Mouse (Mus musculus) bone marrow macrophage, adult 2 months (primary cell): ENCODE results near the gene Icam4. TPM values are rescaled to one million over a fixed set of nuclear protein-coding genes. Genes with fewer than 3 reads are reported as not detected.

Experiments used
- H3K27ac ChIP-seq: 2 replicates; pipeline ENCODE4 v1.5.1; 2012; ENCODE audit warnings: low read depth, low read length; ENCODE audit not compliant: insufficient read depth
- H3K4me1 ChIP-seq: 2 replicates; pipeline ENCODE4 v1.6.1; 2012; ENCODE audit warnings: low read length; ENCODE audit not compliant: control insufficient read depth, insufficient read depth
- H3K4me3 ChIP-seq: 2 replicates; pipeline ENCODE4 v1.5.1; 2012; ENCODE audit warnings: mild to moderate bottlenecking, low read length, moderate library complexity; ENCODE audit not compliant: insufficient read depth
- CTCF ChIP-seq: IDR thresholded peaks from 2 replicates; pipeline ENCODE4 v1.5.1; 2012; ENCODE audit warnings: low read depth, mild to moderate bottlenecking, low read length, moderate library complexity
- POLR2A ChIP-seq: IDR thresholded peaks from 2 replicates; pipeline ENCODE4 v1.6.1; 2012; ENCODE audit warnings: mild to moderate bottlenecking, low read depth, low read length, borderline replicate concordance
- polyA plus RNA-seq: library from polyadenylated mRNA; stranded (reverse); fragments of >200 nt; gene quantifications from 2 replicates; pipeline ENCODE4 v1.2.4, GENCODE M21; 2012; ENCODE audit not compliant: missing spikeins, insufficient read depth, insufficient read length

The Icam4 gene
- polyA plus RNA-seq, 1 experiment: not detected

DNA sequence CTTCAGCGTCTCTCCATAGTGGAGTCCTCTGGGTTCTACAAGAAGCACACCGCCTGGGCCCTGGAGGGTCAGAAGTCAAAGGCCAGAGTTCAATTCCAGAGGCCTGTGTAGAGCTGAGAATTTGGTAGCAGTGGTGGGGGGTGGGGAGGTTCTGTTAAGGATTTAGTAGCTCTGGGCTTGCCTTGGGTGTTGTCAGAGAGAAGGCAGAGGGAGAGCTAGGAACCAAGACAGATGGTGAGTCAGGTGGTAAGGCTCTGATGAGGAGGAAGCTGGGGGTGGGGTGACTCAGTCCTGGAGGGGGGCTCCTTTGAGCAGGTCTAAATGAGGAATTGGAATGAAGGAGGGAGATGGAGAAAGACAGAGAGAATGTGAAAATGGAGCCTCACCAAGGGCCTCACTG is 33.8 kb downstream of the Icam4 start:
- Histone ChIP-seq H3K4me1 (peaks cover 7% of the 10 kb centered on the region), H3K4me3 (no peak overlapping the region), H3K27ac (no peak overlapping the region)
- no peak for TF ChIP-seq POLR2A
- no peak for TF ChIP-seq CTCF

DNA sequence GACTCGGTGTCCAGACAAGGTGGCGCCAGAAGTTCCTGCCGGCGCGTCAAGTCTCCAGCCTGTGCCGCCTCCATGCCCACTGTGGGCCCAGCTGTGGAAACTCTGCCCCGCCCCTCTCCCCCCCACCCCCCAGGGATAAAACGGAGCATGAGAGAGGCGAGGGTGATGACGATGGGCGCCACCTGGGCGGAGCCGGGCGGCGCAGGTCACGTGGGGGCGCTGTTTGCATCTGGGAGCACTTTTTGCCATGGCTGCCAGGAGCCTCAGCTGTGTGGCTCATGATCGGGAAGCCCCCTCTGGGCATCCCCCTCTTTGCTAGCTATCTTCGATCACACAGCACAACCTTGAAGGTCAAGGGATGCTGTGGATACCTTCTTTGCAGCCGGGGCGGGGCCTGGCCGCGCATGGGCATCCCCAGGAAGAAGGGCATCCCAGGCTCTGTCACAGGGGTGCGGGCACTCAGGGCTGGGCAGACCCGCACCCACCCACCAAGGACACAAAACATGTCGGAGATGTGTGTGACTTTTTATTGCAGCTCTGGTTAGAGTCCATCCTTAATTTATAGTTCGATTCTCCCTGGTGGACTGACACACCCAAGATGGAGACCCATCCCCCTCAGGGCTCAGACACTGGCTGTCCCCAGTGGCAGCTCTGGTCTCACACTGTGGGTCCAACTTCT is 38.0 kb downstream of the Icam4 start, which contains the start of gene Zglp1:
Gene Zglp1, minus strand, starts transcription at position 88 of the 679 bp plus-strand sequence.
- no peak for TF ChIP-seq CTCF

DNA sequence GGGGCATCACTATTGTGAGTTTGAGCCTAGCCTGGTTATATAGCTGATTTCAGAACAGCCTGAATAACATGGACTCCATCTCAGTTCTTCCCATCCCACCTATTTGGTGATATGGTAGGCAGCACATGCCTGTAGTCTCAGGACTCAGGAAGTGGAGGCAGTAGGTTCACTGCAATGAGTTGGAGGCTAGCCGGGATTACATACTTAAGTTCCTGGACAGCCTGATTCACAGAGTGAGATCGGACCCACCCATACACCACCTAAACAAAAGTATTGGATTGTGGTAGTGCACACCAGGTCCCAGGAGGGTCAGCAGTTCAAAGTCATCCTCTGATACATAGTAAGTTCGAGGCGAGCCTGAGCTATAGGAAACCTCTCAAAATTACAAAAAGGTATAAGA is 43.5 kb downstream of the Icam4 start:
- no peak for TF ChIP-seq CTCF
- no peak for TF ChIP-seq POLR2A
- Histone ChIP-seq H3K4me3 (peak overlapping the region; percentile 95), H3K27ac (peak overlapping the region; percentile 48; the same call in 1 of the 2 replicates), H3K4me1 (peaks cover 9% of the 10 kb centered on the region)

More for the DNA sequence above, 38.0 kb downstream of the Icam4 start, which contains the start of gene Zglp1:
- no peak within 1 kb of the TSS for H3K4me3 ChIP-seq
- peaks cover 13% of the 10 kb centered on the region for H3K4me1 ChIP-seq
- H3K27ac ChIP-seq: no peak within 1 kb of the TSS

DNA sequence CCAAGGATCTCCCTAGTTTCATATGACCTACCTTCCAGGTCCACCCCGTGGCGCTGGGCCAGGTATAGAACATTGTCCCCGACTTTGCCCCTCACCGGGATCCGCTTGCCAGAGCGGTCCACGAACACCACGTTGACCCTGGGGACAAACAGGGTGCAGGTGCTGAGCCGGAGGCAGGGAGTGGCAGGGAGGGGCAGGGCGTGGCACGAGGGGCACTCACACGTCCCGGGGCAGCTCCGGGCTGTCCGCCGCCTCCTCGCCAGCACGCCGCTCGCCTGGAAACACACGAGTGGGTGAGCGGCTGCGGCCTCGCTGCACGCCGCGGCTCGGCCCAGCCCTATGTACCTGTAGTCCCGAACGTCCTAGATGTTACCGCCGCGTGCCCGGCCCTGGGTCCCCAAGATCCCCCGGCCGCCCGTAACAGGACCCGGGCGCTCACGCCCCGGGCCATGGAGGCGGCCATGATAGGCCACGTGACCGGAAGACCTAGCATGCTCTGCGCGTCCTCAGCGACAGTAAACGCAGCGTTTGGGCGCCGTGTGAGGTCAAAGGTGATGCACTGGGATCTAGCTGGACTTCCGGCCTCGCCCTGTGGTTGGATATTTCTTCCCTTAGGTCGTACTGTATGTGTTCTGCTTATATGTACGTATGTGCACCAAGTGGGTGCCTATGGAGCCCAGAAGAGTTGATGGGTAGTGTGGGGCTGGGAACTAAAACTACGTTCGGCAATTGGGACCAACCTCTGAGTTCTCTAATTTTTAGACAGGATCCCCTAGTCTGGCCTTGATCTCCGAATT is 44.1 kb downstream of the Icam4 start, which contains the start of the genes Gm49373 and Fdx1l:
Gene Gm49373, minus strand, starts transcription at position 53 of the 797 bp plus-strand sequence.
Gene Fdx1l, minus strand, starts transcription at position 571 of the 797 bp plus-strand sequence.
- H3K4me1 ChIP-seq: peaks cover 9% of the 10 kb centered on the region
- H3K27ac ChIP-seq: peak within 1 kb of the TSS; percentile 48
- H3K4me3 ChIP-seq: peak within 1 kb of the TSS; percentile 95
- no peak; the same call in 1 of the 2 replicates for TF ChIP-seq POLR2A
- TF ChIP-seq CTCF: no peak

DNA sequence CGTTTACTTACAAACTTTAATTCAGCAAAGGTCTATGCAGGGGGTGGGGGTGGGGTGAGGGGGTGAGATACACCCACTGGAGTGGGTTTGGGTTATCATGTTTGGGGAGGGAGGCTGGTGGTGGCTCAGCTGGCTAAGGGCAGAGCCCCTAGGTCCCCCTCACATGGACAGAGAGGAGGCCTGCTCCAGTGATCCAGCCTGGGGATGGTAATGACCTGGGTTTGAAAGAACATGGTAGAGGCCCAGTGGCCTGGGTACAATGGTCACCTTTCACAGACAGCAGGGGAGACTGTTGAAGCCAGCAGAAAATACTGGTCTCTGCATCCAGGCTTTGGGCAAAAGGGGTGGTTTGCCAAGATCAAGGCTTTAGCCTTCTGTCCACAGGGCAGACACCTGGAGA is 45.0 kb downstream of the Icam4 start:
- TF ChIP-seq POLR2A (no peak), CTCF (no peak)
- H3K4me3 ChIP-seq: no peak overlapping the region

DNA sequence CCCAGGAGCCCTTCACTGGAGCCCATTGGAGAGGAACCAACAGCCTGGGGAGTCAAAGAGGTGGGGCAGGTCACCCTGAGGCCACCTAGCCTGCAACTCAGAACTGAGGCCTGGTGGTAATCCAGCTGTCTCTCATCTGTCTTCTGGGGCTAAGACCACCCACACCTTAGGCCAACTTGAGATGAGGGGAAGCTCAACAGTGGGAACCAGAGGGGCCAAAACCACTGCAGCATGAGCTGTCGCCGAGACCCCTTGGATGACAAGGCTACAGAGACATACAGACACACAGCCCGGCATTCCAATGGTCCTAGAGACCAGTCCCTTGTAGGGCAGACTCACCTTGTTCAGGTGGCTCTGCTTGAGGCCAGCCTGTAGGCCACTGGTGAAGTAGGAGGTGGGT is 46.5 kb downstream of the Icam4 start:
- TF ChIP-seq POLR2A (no peak), CTCF (no peak)
- no peak overlapping the region for H3K27ac ChIP-seq
- no peak overlapping the region for H3K4me3 ChIP-seq
- H3K4me1 ChIP-seq: peaks cover 9% of the 10 kb centered on the region

More for the DNA sequence above, 45.0 kb downstream of the Icam4 start:
- Histone ChIP-seq H3K4me1 (peaks cover 9% of the 10 kb centered on the region), H3K27ac (no peak overlapping the region)

Other genes with a start within 250 kb of the Icam4 start
- 0.15 and 0.31 TPM in 2 replicates for gene Col5a3, start 214.3 kb upstream of the Icam4 start, polyA plus RNA-seq
- not detected in 2 replicates for gene Rdh8, start 210.9 kb upstream of the Icam4 start, polyA plus RNA-seq
- 19.9 and 23.5 TPM in 2 replicates for gene A230050P20Rik, start 160.7 kb upstream of the Icam4 start, polyA plus RNA-seq
- gene Angptl6, start 149.6 kb upstream of the Icam4 start, polyA plus RNA-seq: 1.4 and 1.7 TPM in 2 replicates
- 9.2 and 11.9 TPM in 2 replicates for gene Ppan, start 141.2 kb upstream of the Icam4 start, polyA plus RNA-seq
- 65.4 and 71.5 TPM in 2 replicates for gene Eif3g, start 130.8 kb upstream of the Icam4 start, polyA plus RNA-seq
- gene Dnmt1, start 69.5 kb upstream of the Icam4 start, polyA plus RNA-seq: 53.0 and 54.5 TPM in 2 replicates
- 46.5 and 48.2 TPM in 2 replicates for gene S1pr2, start 52.6 kb upstream of the Icam4 start, polyA plus RNA-seq
- 52.7 and 61.3 TPM in 2 replicates for gene Mrpl4, start 26.6 kb upstream of the Icam4 start, polyA plus RNA-seq
- gene Icam1, start 13.4 kb upstream of the Icam4 start, polyA plus RNA-seq: 67.4 and 79.0 TPM in 2 replicates
- 0.31 TPM in 1 of 2 replicates, not detected in the other for gene Icam5, start 2.7 kb downstream of the Icam4 start, polyA plus RNA-seq
- gene Zglp1, start 37.7 kb downstream of the Icam4 start, polyA plus RNA-seq: not detected in 2 replicates
- not detected in 2 replicates for gene Gm49373, start 43.7 kb downstream of the Icam4 start, polyA plus RNA-seq
- 24.8 and 32.1 TPM in 2 replicates for gene Fdx1l, start 44.2 kb downstream of the Icam4 start, polyA plus RNA-seq
- 0.56 and 1.3 TPM in 2 replicates for gene Gm38431, start 62.6 kb downstream of the Icam4 start, polyA plus RNA-seq
- gene Raver1, start 62.6 kb downstream of the Icam4 start, polyA plus RNA-seq: 31.2 and 35.4 TPM in 2 replicates
- 46.3 and 47.1 TPM in 2 replicates for gene Tyk2, start 101.9 kb downstream of the Icam4 start, polyA plus RNA-seq
- gene Cdc37, start 120.6 kb downstream of the Icam4 start, polyA plus RNA-seq: 104 and 110 TPM in 2 replicates
- 13.2 and 14.2 TPM in 2 replicates for gene Pde4a, start 136.3 kb downstream of the Icam4 start, polyA plus RNA-seq
- gene Keap1, start 210.0 kb downstream of the Icam4 start, polyA plus RNA-seq: 34.9 and 36.4 TPM in 2 replicates
- gene S1pr5, start 219.1 kb downstream of the Icam4 start, polyA plus RNA-seq: not detected in 2 replicates
- 10.8 and 11.8 TPM in 2 replicates for gene Atg4d, start 235.9 kb downstream of the Icam4 start, polyA plus RNA-seq